Mouse (Mus musculus) thymus, postnatal 25 days (tissue): ENCODE measurements around the gene Nckap5.

ENCODE experiments used
- DNase-seq: peaks from one replicate; pipeline ENCODE4 v3.0.0; 2022

Gene Nckap5

GRCm38 (mm10) chr1:126693585-126693984 is 137.0 kb downstream of the Nckap5 start:
- no peak for DNase-seq

GRCm38 (mm10) chr1:126688593-126688992 is 142.0 kb downstream of the Nckap5 start:
- no peak for DNase-seq

- DNase-seq: no peak
Measured at GRCm38 (mm10) chr1:126686678-126687077, 143.9 kb downstream of the Nckap5 start.

GRCm38 (mm10) chr1:126683621-126684445 is 146.8 kb downstream of the Nckap5 start:
- no peak for DNase-seq

GRCm38 (mm10) chr1:126681773-126682172 is 148.8 kb downstream of the Nckap5 start:
- DNase-seq: no peak

- DNase-seq: no peak
Measured at GRCm38 (mm10) chr1:126679348-126679747, 151.3 kb downstream of the Nckap5 start.

GRCm38 (mm10) chr1:126677280-126677679 is 153.3 kb downstream of the Nckap5 start:
- no peak for DNase-seq

- DNase-seq: no peak
Measured at GRCm38 (mm10) chr1:126676769-126677168, 153.8 kb downstream of the Nckap5 start.

GRCm38 (mm10) chr1:126675142-126675541 is 155.5 kb downstream of the Nckap5 start:
- DNase-seq: no peak

GRCm38 (mm10) chr1:126673238-126673637 is 157.4 kb downstream of the Nckap5 start:
- DNase-seq: no peak

- no peak for DNase-seq
Measured at GRCm38 (mm10) chr1:126670507-126670906, 160.1 kb downstream of the Nckap5 start.

- DNase-seq: no peak
Measured at GRCm38 (mm10) chr1:126660098-126660999, 170.2 kb downstream of the Nckap5 start.

GRCm38 (mm10) chr1:126658731-126659130 is 171.9 kb downstream of the Nckap5 start:
- no peak for DNase-seq

GRCm38 (mm10) chr1:126656246-126656645 is 174.4 kb downstream of the Nckap5 start:
- DNase-seq: no peak

- no peak for DNase-seq
Measured at GRCm38 (mm10) chr1:126652085-126652484, 178.5 kb downstream of the Nckap5 start.

- DNase-seq: no peak
Measured at GRCm38 (mm10) chr1:126650806-126651205, 179.8 kb downstream of the Nckap5 start.

- DNase-seq: no peak
Measured at GRCm38 (mm10) chr1:126642751-126643150, 187.8 kb downstream of the Nckap5 start.

GRCm38 (mm10) chr1:126639463-126639862 is 191.1 kb downstream of the Nckap5 start:
- DNase-seq: no peak

- DNase-seq: no peak
Measured at GRCm38 (mm10) chr1:126637515-126637914, 193.1 kb downstream of the Nckap5 start.

GRCm38 (mm10) chr1:126626206-126626605 is 204.4 kb downstream of the Nckap5 start:
- DNase-seq: no peak

GRCm38 (mm10) chr1:126622036-126622435 is 208.6 kb downstream of the Nckap5 start:
- no peak for DNase-seq

- no peak for DNase-seq
Measured at GRCm38 (mm10) chr1:126617464-126618041, 213.0 kb downstream of the Nckap5 start.

GRCm38 (mm10) chr1:126616964-126617363 is 213.6 kb downstream of the Nckap5 start:
- no peak for DNase-seq
